Mouse (Mus musculus) liver, embryonic 16.5 days (tissue): ENCODE data around the gene Sox15. TPM values are rescaled to one million over a fixed set of nuclear protein-coding genes. Genes with fewer than 3 reads are reported as not detected.
A peak's percentile ranks its signal among the peaks of the same experiment; 100 is the strongest.

Experiments
- ATAC-seq: fragments of 200-750 bp; cut with Nextera tagmentation; 2 replicates; pipeline ENCODE4 v1.8.0; 2017; ENCODE audit warnings: low read depth, mild to moderate bottlenecking, moderate number of reproducible peaks, moderate library complexity
- H3K27ac ChIP-seq: fragments of 300-500 bp; sonication (generic); 2 replicates; pipeline ENCODE4 v1.5.1; 2014; ENCODE audit warnings: mild to moderate bottlenecking, low read length
- H3K27me3 ChIP-seq: fragments of 300-500 bp; sonication (generic); 2 replicates; pipeline ENCODE4 v1.6.1; 2014; ENCODE audit warnings: low read depth, low read length, mixed read lengths; ENCODE audit not compliant: control insufficient read depth, insufficient read depth
- H3K36me3 ChIP-seq: fragments of 300-500 bp; sonication (generic); 2 replicates; pipeline ENCODE4 v1.6.1; 2014; ENCODE audit warnings: mild to moderate bottlenecking; ENCODE audit not compliant: control insufficient read depth, insufficient read depth
- H3K4me1 ChIP-seq: fragments of 300-500 bp; sonication (generic); 2 replicates; pipeline ENCODE4 v1.6.1; 2014; ENCODE audit warnings: low read depth, low read length, mixed read lengths; ENCODE audit not compliant: control insufficient read depth
- H3K4me2 ChIP-seq: fragments of 300-500 bp; sonication (generic); 2 replicates; pipeline ENCODE4 v1.6.1; 2014; ENCODE audit warnings: low read depth, low read length, mixed read lengths
- H3K4me3 ChIP-seq: fragments of 300-500 bp; sonication (generic); 2 replicates; pipeline ENCODE4 v1.5.1; 2014; ENCODE audit warnings: low read depth, mild to moderate bottlenecking, low read length
- H3K9ac ChIP-seq: fragments of 300-500 bp; sonication (generic); 2 replicates; pipeline ENCODE4 v1.6.1; 2014; ENCODE audit warnings: low read depth, low read length
- H3K9me3 ChIP-seq: fragments of 300-500 bp; sonication (generic); replicated peaks from 2 replicates; pipeline ENCODE4 v1.6.1; 2016; ENCODE audit warnings: low read length; ENCODE audit not compliant: control insufficient read depth
- WGBS: fragments of 180-500 bp; shearing (Covaris S2); extraction: QIAGEN DNeasy Blood & Tissue Kit; methylation state at CpG from one replicate; pipeline ENCODE4 v1.1.7; 2014; ENCODE audit not compliant: insufficient replicate concordance; 5-methylcytosine and 5-hydroxymethylcytosine counted together
- polyA plus RNA-seq: library from polyadenylated mRNA; unstranded; fragments of >200 nt; fragmentation: Nextera tagmentation; extraction: Ambion mirVana; gene quantifications from 2 replicates; pipeline ENCODE4 v1.2.1, GENCODE M21; 2015

Gene Sox15
- polyA plus RNA-seq, 1 experiment from 2014 or later: not detected

- Histone ChIP-seq H3K36me3 (peaks cover 18% of the 10 kb centered on the region), H3K4me1 (peaks cover 32% of the 10 kb centered on the region), H3K27ac (no peak overlapping the region), H3K9ac (no peak overlapping the region), H3K4me3 (no peak overlapping the region), H3K27me3 (no peaks in the 10 kb centered on the region), H3K4me2 (no peak overlapping the region), H3K9me3 (no peaks in the 10 kb centered on the region)
- ATAC-seq: 0 out of 2 replicates have a peak, but pooled peaks have one; percentile 32
- 52% methylated on average over 10 of the region's 10 CpGs for WGBS
Measured at GRCm38 (mm10) chr11:69656617-69657461, 1.7 kb downstream of the Sox15 start.

GRCm38 (mm10) chr11:69657462-69657881 is 2.4 kb downstream of the Sox15 start:
- Histone ChIP-seq H3K4me1 (peaks cover 32% of the 10 kb centered on the region), H3K4me2 (no peak overlapping the region), H3K9ac (no peak overlapping the region), H3K27me3 (no peaks in the 10 kb centered on the region), H3K27ac (no peak overlapping the region), H3K36me3 (peaks cover 12% of the 10 kb centered on the region), H3K9me3 (no peaks in the 10 kb centered on the region), H3K4me3 (no peak overlapping the region)
- ATAC-seq: no peak
- 80% methylated on average over 15 of the region's 15 CpGs for WGBS

- ATAC-seq: no peak
Measured at GRCm38 (mm10) chr11:69661221-69661881, 6.2 kb downstream of the Sox15 start.

GRCm38 (mm10) chr11:69662213-69662966 is 7.3 kb downstream of the Sox15 start, which contains the start of gene Mpdu1:
TSS of gene Mpdu1 (minus strand) at chr11:69662642.
- peaks cover 22% of the 10 kb centered on the region for H3K36me3 ChIP-seq
- peak within 1 kb of the TSS; percentile 76 for H3K9ac ChIP-seq
- peaks cover 22% of the 10 kb centered on the region for H3K4me1 ChIP-seq
- 0% methylated on average over 48 of the region's 48 CpGs for WGBS
- no peaks in the 10 kb centered on the region for H3K9me3 ChIP-seq
- no peaks in the 10 kb centered on the region for H3K27me3 ChIP-seq
- peak within 1 kb of the TSS; percentile 86 for H3K4me2 ChIP-seq
- peak within 1 kb of the TSS; percentile 76 for H3K4me3 ChIP-seq
- ATAC-seq: peak; percentile 95
- H3K27ac ChIP-seq: peak within 1 kb of the TSS; percentile 96

More at GRCm38 (mm10) chr11:69661221-69661881, 6.2 kb downstream of the Sox15 start:
- Histone ChIP-seq H3K4me1 (peaks cover 30% of the 10 kb centered on the region), H3K9me3 (no peaks in the 10 kb centered on the region), H3K4me3 (peak overlapping the region; percentile 76), H3K27ac (peak overlapping the region; percentile 96), H3K4me2 (peak overlapping the region; percentile 86), H3K36me3 (peaks cover 18% of the 10 kb centered on the region), H3K27me3 (no peaks in the 10 kb centered on the region), H3K9ac (peak overlapping the region; percentile 76)
- 39% methylated on average over 3 of the region's 3 CpGs for WGBS

- no peaks in the 10 kb centered on the region for H3K27me3 ChIP-seq
- no peaks in the 10 kb centered on the region for H3K9me3 ChIP-seq
- peak overlapping the region; percentile 76 for H3K9ac ChIP-seq
- H3K4me3 ChIP-seq: peak overlapping the region; percentile 76
- ATAC-seq: no peak
- peak overlapping the region; percentile 96 for H3K27ac ChIP-seq
- H3K4me2 ChIP-seq: peak overlapping the region; percentile 86
- 69% methylated on average over 13 of the region's 13 CpGs for WGBS
- peaks cover 23% of the 10 kb centered on the region for H3K36me3 ChIP-seq
- peaks cover 22% of the 10 kb centered on the region for H3K4me1 ChIP-seq
Measured at GRCm38 (mm10) chr11:69662967-69663671, 8.0 kb downstream of the Sox15 start.

GRCm38 (mm10) chr11:69663795-69664194 is 8.7 kb downstream of the Sox15 start:
- Histone ChIP-seq H3K27me3 (no peaks in the 10 kb centered on the region), H3K4me2 (peak overlapping the region; percentile 86; the same call in 1 of the 2 replicates), H3K36me3 (peaks cover 25% of the 10 kb centered on the region), H3K27ac (no peak overlapping the region; the same call in 1 of the 2 replicates), H3K4me3 (no peak overlapping the region), H3K9ac (no peak overlapping the region), H3K4me1 (peaks cover 22% of the 10 kb centered on the region), H3K9me3 (no peaks in the 10 kb centered on the region)
- no peak for ATAC-seq
- WGBS: 72% methylated on average over 6 of the region's 6 CpGs

- Histone ChIP-seq H3K27ac (0 out of 2 replicates have a peak overlapping the region, but pooled peaks have one; percentile 31), H3K36me3 (peaks cover 35% of the 10 kb centered on the region), H3K9ac (no peak overlapping the region), H3K4me2 (no peak overlapping the region), H3K9me3 (no peaks in the 10 kb centered on the region), H3K4me1 (peaks cover 28% of the 10 kb centered on the region), H3K27me3 (no peaks in the 10 kb centered on the region), H3K4me3 (no peak overlapping the region)
- 85% methylated on average over 7 of the region's 7 CpGs for WGBS
- no peak for ATAC-seq
Measured at GRCm38 (mm10) chr11:69664841-69665240, 9.7 kb downstream of the Sox15 start.

GRCm38 (mm10) chr11:69665457-69665960 is 10.4 kb downstream of the Sox15 start:
- no peak overlapping the region; the same call in 1 of the 2 replicates for H3K4me2 ChIP-seq
- no peak for ATAC-seq
- H3K9me3 ChIP-seq: no peaks in the 10 kb centered on the region
- no peak overlapping the region for H3K4me3 ChIP-seq
- WGBS: 64% methylated on average over 9 of the region's 9 CpGs
- H3K4me1 ChIP-seq: peaks cover 34% of the 10 kb centered on the region
- peak overlapping the region; percentile 45 for H3K27ac ChIP-seq
- no peaks in the 10 kb centered on the region for H3K27me3 ChIP-seq
- H3K36me3 ChIP-seq: peaks cover 42% of the 10 kb centered on the region
- H3K9ac ChIP-seq: no peak overlapping the region
